Mouse (Mus musculus): Measurements from ENCODE around the gene Guf1. TPM values are rescaled to one million over a fixed set of nuclear protein-coding genes. Genes with fewer than 3 reads are reported as not detected.

Guf1 gene
- polyA plus RNA-seq (2014; fragmentation: Illumina TruSeq; extraction: RNeasy Lipid Tissue Mini Kit (QIAGEN cat#74804); ENCODE audit: low read depth, low replicate concordance) = 29.0 TPM

DNA sequence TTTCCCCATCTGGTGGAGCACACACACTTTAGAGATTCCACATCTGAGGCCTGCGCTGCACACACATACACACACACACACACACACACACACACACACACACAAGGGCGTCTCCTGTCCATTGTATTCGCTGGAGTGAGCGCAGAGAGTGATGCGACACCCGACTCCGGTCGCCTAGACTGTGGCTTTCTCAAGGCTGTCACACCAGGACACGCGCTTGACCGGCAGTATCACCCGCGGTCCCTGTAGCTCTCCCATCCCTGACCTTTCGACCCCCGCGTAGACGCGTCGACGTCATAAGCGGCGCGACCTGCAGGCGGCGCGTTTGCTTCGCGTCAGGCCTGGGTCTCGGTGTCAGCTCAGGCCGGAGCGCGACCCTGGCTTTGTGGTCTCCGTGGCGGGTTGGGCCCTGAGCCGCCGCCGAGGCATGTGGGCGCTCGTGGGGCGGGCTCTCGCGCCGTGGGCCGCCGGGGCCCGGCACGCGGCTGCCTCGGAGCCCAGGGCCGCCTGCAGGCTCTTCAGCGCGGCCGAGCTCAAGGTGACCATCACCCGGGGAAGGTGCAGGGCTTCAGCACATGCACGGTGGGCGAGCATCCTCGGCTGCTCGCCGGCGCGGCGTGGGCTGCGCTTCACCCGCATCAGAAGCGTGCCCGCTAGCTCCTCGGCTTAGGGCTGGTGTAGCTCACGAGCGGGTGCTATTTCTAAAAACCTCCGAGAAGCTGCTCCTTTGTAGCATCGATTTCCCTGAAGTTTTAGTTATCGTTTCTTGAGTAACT is at the start of gene Guf1:
Gene Guf1 (plus strand): TSS at position 296 of the 776 bp plus-strand sequence.

GRCm38 (mm10) chr5:69542489-69542888 is 14.2 kb upstream of the Guf1 start, which contains the start of gene Yipf7:
Gene Yipf7, minus strand, starts transcription at chr5:69542648.

DNA sequence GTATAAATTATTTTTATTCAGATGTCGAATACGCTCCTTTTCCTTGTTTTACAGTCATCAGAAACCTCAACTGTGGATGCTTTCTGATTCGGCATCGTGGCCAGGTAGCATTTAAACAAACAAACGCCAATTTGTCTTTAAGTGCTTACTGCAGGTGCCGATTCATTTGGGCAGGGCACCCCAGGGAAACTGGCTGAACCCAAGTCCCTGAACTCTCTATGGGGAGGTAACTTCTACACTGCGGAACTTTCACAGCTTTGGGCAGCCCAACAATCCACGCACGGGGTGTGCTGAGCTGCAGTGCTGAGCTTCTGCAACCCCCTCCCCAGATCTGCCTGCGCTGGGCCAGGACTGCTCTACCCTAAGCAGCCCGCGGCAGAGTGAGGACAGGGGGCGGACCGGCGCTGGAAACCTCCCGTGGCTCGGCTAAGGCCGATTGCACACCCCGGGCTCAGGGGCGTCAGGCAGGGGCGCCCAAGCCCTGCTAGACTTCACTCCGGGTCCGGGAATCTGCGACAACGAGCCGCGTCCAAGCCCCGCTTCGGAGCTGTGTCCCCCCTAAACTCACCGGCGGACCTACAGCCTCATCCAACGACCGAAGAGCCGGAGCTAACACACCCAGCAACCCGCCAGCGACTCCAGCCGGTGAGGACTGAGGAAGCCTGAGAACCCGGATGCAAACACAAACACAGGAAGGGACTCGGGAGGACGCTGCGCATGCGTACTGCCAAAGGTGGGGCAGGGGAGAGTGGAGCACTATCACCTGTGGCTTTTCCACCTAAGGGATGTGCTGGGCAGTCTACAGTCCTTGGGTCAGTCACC is 35.1 kb downstream of the Guf1 start, which contains the start of gene Gnpda2:
Gene Gnpda2 (minus strand): TSS at position 701 of the 822 bp plus-strand sequence.

Other genes with a start within 250 kb of the Guf1 start
- 0.55 TPM for gene Kctd8, start 215.2 kb upstream of the Guf1 start, polyA plus RNA-seq (2014; fragmentation: Illumina TruSeq; extraction: RNeasy Lipid Tissue Mini Kit (QIAGEN cat#74804); ENCODE audit: low read depth, low replicate concordance)
- 238 TPM for gene Yipf7, start 14.3 kb upstream of the Guf1 start, polyA plus RNA-seq (2014; fragmentation: Illumina TruSeq; extraction: RNeasy Lipid Tissue Mini Kit (QIAGEN cat#74804); ENCODE audit: low read depth, low replicate concordance)
- gene Gnpda2, start 35.4 kb downstream of the Guf1 start, polyA plus RNA-seq (2014; fragmentation: Illumina TruSeq; extraction: RNeasy Lipid Tissue Mini Kit (QIAGEN cat#74804); ENCODE audit: low read depth, low replicate concordance) = 15.7 TPM

All from heart, adult 10 weeks (tissue).